Mouse (Mus musculus) ovary, postnatal 14 days (tissue): ENCODE data around the gene Sema4c.
A peak's percentile ranks its signal among the peaks of the same experiment; 100 is the strongest.

Source experiments
- DNase-seq: peaks from one replicate; pipeline ENCODE4 v3.0.0; 2022; ENCODE audit warnings: low spot score

The Sema4c gene

DNA sequence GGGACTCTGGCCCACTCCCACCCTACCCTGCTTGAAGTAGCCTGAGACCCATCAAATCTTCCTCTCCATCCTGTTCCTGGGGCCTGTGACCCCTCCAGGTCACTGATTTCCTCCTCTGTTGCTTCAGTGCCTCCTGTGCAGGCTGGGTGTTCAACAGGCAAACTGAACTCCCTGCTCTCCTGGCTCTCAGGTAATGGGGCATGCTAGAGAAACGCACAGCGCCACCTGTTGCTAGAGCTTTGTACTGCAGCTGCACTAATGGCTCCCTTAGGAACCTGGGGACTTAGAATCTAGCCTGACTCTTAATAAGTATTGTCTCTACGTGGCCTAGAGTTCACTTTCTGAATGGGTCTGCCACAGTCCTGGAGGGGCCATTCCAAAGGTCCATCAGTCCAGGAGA lies 56.9 kb downstream of the Sema4c start:
- DNase-seq, result peak; percentile 66
